Mouse (Mus musculus) frontal cortex, postnatal 36 days (tissue): ENCODE results near the gene Enpp3.

ENCODE experiments used
- DNase-seq, 2 experiments: peaks; one replicate each; pipeline ENCODE4 v3.0.0; 2022; ENCODE audit warnings: low spot score in 2 of 2

Gene Enpp3

DNA sequence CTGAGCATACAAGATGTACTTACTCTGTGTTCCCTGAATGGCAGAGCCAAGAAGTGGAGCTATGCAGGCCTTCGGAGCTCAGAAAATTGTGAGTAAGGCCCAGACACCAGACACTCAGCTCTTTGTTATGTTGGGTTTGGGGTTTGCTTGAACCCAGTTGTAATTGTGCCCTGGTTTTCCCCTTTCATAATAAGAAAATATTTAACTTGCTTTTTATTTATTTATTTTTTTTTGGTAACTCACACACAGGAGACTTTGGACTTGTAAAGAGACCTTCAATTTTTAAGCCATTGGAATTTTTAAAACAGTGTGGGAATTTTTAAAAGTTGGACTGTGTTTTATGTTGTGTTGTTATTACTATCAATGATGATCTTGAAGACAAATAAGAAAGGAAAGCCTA is at the start of gene Enpp3:
Gene Enpp3 (minus strand): TSS at position 148 of the 400 bp plus-strand sequence.
- DNase-seq: no peak

DNA sequence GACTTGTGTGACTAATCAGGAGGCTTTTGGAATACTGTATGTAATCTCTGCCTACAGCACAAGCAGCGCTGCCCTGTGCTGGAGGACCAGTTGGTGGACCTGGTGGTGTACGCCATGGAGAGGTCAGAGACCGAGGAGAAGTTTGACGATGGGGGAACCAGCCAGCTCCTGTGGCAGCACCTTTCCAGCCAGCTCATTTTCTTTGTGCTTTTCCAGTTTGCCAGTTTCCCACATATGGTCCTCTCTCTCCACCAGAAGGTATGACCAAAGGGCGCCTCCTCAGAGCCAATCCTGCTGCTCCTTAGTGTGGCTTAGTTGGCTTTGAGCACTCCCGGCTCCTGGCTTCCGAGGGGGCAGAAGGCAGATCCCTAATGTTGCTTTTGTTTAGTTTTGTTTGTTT is 45.7 kb upstream of the Enpp3 start:
- DNase-seq: no peak

DNA sequence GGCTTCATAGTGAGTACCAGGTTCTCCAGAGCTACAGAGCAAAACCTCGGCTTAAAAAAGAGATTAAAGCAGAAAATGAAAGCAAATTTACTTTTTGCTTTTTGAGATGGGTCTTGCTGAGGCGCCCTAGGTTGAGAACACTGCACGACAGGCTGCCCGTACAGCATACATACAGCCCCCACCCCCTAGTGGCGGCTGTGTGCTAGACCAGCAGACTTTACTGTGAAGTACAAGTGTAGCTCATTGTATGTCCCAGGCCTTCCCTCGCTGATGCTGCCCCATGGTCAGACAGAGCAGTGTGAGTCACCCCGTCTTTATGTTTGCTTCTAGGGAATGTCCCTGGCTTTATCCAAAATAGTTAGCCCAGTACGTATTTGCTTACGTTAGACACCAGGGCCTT is 43.4 kb upstream of the Enpp3 start:
- DNase-seq: peak in 1 of 2 experiments; percentile 20

DNA sequence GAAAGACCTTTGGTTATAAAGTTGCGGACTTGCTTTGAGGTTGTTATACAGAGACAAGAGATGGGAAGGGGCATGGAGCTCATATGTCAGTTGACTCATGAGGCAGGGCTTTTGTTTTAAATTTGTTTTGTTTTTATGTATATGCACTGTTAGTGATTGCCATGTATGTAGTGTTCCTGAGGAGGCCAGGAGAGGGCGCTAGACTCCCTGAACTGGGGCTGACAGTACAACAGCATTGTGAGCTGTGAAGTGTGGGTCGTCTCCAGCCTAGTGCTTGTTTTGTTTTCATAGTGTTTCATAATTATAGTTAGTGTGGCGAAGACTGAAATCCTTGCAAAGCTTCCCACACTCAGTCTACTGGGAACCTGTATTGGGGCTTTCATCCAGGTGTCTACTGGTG is 31.0 kb upstream of the Enpp3 start:
- DNase-seq: no peak

DNA sequence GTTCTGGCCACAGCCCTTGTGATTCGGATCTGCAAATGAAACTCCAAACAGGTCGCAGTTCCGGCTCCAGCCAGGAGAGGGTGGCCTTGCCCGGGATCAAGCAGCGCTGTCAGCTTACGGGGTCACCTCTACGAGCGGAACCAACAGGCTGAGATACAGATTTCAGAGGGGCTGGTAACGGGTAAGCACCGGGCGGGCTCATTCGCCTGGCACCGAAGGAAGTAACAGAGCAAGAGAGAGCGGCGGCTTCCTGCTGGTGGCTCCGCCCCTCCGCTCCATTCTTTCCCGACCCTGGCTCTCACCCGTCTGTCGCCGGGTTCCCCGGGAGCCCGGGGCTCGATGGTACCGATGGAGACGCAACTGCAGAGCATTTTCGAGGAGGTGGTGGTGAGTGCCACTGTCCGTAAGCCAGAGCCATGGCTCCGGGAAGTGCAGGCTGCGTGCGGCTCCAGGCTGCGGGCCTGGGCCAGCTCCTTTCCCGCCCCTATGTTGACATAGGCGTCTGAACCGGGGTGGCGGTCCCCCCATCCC is 27.2 kb upstream of the Enpp3 start, which contains the start of gene Med23:
Gene Med23 (plus strand): TSS at position 227 of the 531 bp plus-strand sequence.
- DNase-seq: peak; percentile 99

DNA sequence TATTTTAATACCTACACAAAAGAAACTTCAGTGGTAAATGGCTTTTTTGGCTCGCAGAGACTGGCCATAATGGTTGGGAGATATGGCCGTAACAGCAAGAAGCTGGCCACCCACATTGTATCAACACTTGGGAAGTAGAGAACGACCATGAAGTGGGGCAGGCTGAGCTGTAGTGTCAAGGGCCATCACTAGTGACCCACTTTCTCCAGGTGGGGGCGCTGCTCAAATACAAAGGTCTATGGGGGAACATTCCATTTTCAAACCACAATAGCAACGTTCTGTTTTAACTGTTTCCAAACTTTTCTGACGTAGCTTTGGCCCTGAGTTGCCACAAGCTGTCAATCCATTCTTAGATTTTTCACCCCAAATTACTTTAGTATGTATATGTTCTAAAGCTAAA is 21.8 kb upstream of the Enpp3 start:
- DNase-seq: no peak

DNA sequence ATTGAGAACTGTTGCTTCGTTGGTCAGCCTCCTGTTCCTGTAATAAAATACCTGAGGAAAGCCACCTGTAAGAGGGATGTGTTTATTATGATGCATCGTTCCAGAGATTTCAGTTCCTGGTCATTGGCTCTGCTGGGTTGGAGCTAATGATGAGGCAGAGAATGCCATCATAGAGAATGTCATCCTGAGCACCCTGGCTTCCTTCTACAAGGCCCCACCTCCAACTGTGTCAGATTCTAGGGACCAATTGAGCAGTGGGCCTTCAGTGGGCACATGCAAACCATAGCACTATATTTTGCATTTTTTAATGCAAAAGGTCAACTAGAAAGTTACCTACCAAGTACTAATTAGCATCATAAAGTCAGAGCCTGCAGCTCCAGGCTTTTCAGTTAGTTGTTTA is 20.5 kb upstream of the Enpp3 start:
- DNase-seq: no peak

DNA sequence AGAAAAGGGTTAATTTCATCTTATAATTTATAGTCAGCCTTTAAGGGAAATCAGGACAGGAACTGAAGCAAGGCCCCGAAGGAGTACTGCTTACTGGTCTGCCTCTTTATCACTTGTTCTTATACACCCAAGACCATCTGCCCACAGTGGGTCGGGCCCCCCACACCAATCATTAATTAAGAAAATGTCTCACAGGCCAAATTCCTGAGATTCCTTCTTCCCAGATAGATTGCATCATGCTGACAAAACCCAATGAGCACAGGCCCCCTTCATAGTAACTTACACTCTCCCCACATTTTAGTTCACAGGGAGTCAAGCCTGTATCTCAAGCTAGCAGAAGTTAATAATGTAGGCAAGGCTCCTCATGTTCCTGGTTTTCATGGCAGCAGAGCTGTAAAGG is 625 bp downstream of the Enpp3 start:
- DNase-seq: no peak

DNA sequence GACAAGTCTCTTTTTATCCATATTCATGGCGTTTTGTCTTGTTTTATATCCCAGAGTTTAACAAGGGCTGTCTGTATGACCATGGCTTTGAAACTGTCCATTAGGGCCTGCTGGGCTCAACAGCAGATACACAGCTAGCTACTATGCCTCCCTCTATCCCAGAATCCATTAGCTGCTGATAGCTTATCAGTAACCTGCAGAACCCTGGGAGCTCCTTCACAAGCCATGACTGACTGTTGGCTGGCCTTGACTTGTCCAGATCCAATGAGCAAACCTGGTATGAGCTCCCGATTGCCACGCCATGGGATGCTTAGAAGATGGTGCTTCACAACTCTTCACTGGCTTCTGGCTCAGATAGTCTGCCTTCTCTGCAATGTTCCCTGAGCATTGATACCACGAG is 1.8 kb downstream of the Enpp3 start:
- no peak for DNase-seq

DNA sequence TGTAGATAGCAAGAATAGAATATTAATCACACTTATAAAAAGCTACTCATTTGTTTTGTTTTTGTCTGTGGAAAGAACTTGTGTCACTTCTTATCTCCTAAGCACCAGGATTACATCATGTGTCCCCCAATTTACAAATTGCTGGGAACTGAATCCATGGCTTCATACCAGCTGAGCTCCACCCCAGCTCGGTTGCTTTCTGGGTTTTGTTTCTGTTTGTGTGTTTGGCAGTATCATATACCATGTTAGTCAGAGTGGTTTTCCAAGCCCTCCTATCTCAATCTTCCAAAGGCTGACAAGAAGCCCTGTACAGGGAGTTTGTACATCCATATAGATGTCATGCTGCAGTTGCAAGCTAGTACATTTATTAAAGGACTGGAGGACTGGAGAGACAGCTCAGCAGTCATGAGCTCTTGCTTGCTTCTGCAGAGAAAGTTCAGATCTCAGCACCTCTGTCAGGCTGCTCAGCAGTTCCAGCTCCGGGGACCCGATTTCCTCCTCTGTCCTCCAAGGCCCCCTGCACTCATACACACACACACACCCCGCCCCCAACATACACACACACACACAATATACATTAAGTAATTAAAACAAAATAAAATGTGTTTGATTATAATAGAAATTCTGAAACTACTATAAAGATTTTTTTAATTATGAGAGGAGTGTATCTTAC is 6.1 kb downstream of the Enpp3 start:
- DNase-seq: no peak

DNA sequence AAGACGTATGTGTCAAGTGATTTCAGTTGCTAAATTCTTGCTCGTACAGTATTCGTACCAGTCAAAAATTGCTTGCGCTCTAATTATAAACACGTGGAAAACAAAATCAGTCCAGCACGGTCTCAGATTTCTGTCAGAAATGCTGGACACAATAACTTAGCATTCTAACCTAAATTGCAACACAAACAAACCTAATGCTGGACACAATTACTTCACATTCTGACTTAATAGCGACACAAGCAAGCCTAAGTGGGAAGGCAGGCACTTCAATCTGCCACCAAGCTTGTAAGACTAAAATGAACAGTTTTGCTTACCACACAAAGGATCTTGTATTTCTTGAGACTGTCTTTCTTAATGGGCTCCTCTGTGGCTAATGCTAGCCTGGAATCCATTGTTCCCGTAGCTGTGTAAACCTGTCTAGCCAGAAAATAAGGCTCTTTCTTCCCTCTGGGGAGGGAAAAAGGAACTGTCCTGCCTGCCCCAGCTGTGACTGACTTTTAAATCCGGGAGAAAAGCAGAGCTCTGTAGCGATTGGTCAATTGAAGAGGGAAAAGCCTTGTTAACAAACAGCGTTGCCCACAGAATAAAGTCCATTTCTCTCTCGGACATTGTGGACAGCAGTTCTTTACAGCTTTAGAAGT is 6.8 kb downstream of the Enpp3 start:
- no peak for DNase-seq

DNA sequence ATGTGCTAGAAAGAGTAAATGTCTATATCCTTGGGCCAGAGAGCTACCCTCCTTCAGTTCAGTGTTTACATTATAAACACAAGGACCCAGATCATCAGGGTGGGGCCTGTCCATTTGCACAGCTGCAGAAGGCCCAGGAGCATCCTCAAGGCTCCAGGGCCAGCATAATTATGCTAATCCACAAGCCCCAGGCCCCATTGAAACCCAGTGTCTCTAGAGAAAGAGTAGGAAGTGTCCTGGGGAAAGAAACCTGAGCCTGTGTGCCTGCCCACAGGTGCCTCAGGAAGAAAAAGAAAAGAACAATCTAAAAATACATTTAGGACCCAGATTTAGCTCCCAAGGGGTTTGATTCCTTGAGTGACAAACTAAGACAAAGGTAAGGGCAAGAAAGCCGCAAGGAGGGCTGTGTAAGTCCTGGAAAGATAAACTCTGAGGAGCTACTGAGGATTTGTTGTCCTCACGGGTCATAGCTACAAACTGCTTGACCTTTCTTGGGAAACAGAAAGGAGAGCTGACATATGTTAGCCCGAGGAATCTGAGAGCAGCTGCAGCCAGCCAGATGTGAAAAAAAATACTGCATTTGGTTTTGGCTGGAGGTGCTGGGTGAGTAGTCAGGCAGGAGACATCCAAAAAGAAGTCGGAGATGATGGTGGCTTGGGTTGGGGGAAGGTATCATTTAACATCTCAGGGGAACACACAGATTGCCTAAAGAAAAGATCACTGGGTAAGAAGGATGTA is 7.8 kb downstream of the Enpp3 start:
- DNase-seq: no peak

DNA sequence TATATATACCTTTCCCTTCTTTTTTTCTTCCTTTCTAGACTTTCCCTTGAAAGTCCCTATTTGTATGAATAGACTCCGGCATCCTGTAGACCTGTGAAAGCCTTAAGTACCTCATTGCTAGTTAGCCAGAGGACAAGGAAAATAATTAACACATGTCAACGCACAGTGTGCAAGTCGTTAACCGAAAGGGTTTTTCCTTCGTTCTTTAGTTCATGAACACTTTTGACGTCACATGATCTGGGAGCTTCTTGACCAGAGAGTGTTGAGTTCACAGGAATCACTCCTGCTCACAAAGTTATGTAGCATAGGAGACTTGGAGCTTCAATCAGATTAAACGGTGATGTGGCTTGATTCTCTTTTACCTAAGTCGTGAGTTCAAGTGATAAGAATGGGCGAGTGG is 10.3 kb downstream of the Enpp3 start:
- no peak for DNase-seq

DNA sequence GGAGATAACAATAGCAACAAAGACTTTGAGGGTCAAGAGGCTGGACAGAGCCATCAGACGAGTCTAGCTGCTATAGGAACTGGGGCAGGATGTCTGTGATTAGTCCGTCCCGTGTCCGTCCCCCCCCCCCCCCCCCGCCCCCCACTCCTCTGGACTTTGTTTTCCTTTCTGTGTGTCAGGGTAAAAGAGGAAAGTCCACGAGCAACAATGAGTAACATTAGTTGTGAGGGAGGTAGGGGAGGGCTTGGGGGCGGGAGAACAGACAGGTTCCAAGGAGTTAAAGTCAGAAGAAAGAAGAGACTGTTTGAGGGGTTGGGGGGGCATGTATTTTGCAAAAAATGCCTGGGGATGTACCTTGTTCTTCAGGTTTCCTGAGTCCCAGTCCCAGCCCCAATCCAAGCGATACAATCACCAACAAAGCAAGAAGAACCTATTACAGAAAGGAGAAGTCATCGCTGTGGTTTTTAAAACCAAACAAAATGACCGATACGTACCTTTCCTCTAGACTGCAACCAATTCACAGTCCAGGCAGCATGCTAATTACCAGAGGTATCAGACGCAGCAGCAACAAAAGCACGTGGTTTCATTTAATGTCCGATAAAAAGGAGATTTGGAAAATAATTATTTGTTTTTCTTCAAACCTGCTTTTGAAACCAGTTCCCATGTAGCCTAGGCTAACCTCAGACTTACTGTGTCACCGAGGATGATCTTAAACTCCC is 11.1 kb downstream of the Enpp3 start:
- no peak for DNase-seq

DNA sequence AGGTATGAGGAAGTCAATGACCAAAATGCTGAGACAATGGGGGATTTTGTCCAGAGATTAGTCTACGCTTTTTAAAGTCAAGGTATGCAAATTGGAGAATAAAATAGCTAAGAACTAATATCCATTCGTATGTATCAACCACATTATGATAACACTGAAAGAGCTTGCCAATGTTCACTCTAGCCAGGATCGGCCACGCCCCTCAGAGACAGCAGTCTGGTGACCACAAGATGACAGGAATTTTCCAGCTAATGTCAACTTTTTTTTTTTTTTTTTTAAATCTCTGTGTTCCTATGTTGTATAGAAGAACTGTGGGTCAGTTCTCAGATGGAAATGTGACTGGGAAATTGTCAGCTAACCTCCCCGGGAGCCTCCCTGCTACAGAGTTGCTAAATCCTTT is 12.2 kb downstream of the Enpp3 start:
- no peak for DNase-seq

DNA sequence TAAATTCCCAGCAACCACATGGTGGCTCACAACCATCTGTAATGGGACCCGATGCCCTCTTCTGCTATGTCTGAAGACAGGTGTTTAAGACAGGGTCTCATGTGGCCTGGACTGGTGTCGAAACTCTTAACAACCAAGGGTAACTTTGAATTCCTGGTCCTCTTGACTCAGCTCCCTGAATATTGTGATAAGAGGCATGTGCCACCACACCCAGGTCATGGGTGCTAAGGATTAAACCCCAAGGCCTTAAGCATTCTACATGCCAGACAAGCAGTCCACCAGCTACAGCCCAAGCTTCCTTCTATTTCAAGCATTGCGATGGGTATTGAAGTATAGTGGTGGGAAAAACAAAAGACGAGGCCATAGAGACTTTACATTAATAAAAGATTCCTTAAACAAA is 14.5 kb downstream of the Enpp3 start:
- DNase-seq: no peak

DNA sequence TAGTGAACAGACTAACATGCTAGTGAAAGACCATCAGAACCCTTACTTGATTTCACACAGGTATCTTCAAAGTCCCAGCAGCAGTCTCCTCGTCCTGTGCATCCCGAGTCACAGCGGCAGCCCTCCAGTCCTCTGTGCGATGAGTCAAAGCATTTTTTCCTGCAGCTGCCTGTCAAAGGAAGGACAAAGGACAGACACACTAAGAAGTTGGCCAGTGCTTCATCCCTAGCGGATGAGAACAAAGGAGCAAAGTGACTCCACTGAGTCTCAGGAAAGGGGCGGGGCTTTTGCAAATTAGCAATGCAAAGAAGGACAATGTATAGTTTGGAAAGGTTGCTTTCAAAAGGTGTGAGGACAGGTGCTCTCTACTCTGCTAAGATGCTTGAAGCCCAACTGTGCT is 16.5 kb downstream of the Enpp3 start:
- DNase-seq: no peak

DNA sequence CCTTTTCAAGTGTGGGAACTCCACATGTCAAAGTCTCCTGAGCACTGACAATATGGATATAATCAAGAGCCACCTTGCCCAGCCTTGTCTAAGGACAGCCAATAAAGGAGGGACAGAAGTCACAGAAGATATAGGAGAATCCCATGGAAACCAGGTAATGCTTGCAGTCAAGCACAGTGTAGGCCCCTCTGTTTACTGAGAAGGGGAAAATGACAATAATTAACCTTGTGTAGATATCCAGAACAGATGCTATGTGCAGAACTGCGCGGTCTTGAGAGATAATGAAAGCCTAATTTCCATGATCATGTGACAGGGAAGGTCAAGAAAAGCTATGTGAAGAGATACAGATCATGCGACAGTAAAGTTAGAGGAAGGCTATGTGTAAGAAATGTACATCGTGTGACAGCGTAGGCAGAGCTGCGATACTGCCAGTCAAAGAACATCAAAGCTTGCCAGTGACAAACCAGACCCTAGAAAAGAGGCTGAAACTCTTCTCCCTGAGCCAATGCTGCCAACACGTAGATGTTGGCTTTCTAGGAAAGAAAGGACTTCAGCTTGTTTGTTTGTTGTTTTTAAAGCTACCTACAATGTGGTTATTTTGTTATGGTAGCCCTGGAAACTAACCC is 17.1 kb downstream of the Enpp3 start:
- no peak for DNase-seq

DNA sequence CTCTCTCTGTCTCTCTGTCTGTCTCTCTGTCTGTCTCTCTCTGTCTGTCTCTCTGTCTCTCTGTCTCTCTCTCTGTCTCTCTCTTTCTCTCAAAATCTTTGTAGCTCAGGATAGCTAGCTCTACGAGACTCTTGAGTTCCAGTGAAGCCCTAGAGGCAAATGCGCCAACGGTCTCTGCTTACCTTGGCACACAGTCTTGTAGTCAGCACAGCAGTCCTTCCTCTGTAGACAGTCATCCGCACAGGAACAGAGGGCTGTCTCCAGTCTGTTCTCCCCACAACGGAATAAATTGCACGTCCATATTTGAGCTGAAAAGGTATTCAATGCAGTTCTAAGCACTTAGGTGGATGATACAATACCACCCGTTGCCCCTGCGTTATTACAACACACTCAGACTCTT is 18.0 kb downstream of the Enpp3 start:
- no peak for DNase-seq

DNA sequence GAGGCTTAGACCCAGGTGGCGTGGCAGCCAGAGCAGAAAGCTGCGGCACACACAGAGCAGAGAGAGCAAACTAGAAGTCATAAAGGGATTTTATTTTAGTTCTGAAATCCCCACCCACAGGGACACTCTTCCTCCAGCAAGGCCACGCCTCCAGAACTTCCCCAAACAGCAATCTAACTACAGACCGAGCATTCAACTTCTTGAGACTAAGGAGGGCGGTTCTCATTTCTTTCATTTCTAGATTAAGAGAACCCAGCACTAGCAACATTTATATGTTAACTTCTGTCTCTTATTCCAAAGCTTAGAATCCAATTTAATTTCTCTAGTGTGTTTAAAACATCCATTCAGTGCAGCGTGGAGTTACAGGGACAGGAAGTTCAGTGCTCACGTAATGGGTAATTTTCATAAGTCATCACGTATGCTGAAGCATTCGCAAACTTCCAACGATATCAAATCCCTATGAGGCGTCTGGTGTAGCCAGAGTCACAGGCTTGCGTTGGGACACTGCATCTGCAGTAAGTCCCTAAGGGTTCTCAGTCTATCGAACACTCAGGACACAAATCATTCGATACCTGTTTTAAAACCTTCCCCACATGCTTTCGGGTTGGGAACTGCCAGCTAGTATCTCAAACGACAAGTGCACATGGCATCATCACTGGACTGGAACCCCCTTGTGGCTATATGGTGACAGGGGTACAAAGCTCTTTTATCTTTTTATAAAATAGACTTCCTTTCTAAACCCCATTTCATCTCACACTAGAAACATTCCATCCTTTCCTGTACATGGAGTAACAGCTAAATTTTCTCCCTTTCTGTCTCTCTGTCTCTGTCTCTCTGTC is 18.7 kb downstream of the Enpp3 start:
- no peak for DNase-seq

DNA sequence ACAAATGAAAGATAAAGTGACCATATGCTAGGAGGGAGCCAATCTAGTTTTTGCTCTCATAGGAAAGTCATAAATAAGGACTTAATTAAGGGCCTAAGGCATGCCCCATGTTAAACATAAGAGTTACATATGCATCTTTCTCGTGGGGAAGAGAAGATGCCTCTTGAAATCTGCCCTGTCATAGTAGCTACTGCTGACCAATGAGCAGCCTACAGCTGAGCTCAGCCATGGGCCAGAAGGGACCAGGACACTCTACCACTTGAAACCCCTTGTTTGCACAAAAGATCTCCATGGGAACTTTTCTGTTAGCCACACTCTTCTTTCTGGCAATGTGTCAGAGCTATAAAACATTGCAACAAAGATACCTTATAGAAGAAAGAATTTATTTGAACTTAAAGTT is 19.4 kb downstream of the Enpp3 start:
- no peak for DNase-seq
